Mouse (Mus musculus): ENCODE results near the gene Nfkbil1.

Gene Nfkbil1

DNA sequence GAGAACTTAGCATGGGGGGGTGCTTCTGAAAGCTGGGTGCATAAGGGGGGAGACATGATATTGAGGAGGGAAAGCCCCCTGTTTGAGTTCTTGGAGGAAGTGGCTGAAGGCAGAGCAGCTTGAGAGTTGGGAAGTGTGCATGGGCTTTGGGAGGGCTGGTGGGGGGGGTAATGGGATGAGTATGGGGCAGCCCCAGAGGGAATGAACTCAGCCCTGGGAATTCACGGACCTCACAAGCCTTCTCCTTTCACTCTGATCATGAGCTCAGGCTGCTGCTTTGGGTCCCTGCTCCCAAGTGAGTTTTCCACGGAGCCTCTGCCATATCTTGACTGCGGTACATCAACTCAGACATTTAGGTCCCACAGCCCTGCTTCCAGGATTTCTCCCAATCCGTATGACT is 33.1 kb downstream of the Nfkbil1 start:
- in situ Hi-C loops (cut with MboI): no loop called here

DNA sequence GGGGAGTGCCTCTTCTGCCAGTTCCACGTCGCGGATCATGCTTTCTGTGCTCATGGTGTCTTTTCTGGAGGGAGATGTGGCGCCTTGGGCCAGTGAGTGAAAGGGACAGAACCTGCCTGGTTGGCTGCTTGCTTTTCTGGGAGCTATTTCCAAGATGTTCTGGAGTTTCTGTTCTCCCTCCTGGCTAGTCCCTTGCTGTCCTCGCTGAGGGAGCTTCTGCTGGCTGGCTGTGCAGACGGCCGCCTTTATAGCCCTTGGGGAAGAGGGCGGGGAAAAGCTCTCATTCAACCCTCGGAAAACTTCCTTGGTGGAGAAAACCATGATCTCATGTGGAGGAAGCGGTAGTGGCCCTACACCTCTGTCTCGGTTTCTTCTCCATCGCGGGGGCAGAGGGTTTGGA is 33.8 kb downstream of the Nfkbil1 start, which contains the start of gene Tnf:
Tnf (minus strand) TSS at position 221 of the 400 bp plus-strand sequence.
- in situ Hi-C loops (cut with MboI): no loop called here

DNA sequence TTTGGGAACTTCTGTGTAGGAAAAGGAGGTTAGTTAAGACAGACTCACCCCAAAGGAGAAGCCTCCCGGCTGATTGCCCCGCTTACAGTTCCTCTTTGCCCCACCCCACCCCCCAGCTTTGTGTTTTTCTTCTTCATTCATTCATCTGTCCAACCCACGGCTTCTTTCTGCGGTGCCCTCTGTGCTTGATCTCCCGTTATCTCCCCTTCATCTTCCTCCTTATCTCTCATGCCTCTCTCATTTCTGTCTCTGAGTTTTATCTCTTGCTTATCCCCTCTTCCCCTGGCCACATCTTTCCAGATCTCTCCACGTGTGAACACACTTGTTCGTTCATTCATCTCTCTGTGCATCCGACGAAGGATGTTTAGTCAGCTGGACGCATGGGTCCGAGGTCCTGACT is 34.5 kb downstream of the Nfkbil1 start:
- in situ Hi-C loops (cut with MboI): no loop called here

DNA sequence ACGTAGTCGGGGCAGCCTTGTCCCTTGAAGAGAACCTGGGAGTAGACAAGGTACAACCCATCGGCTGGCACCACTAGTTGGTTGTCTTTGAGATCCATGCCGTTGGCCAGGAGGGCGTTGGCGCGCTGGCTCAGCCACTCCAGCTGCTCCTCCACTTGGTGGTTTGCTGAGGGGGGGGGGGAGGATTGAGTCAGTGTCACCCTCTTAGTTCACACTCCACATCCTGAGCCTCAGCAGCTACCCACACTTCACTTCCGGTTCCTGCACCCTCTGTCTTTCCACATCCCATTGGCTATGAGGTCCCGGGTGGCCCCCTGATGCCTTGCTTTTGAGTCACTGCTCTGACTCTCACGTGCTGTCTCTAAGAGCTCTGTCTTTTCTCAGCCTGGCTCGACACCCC is 35.2 kb downstream of the Nfkbil1 start:
- in situ Hi-C loops (cut with MboI): no loop called here

DNA sequence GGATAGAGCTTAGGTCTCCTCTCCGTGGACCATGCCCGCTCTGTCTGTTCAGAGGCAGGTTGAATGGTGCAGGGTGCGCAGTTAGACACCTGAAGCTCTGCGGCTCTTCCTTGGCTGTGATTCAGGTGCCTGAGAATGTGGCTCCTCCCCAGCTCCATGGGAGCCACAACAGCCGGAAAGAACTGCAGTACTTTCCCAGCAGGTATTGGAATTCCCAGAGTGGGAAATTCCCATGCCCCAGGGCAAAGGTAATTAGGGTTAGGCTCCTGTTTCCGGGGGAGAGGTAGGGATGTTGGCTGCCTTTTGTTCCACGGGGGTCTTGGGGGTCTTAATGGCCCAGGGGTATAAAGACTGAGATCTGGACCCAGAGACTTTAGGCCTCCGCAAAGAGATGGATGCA is 36.6 kb downstream of the Nfkbil1 start:
- in situ Hi-C loops (cut with MboI): no loop called here

DNA sequence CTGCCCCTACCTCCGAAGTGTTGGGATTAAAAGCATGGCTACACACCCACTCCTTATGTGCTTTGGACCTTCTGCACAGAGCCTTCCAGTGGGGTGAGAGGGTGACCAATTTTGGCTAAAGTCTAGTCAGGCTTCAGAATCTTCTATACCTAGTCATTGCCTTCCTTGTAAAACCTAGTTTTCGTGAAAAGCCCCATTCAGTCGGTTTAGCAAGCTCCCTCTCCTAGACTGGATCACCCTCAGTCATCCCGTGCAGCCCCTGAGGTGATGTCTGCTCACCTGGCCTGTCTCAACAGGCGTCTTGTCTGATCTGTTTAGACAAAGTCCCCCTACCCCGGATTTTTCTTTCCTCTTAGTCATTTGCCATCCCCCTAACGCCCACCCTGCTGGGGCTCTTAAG is 37.6 kb downstream of the Nfkbil1 start:
- in situ Hi-C loops (cut with MboI): no loop called here

DNA sequence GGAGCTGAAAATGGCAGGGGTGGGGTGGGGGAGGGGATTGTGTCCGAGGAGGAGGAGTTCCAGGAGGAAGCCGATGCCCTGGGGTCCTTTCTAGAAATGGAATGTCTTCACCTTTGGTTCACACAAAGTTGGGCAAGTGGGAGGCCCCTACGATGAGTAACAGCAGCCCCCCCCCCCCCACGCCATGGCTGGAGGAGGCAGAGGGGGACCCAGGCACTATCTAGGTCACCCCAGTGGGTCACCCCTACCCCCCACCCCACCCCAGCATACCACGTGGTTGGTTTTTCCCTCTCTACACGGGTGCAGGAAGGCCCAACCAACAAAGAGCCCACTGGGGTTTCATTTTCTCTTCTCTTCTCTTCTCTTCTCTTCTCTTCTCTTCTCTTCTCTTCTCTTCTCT is 38.5 kb downstream of the Nfkbil1 start:
- in situ Hi-C loops (cut with MboI): no loop called here

DNA sequence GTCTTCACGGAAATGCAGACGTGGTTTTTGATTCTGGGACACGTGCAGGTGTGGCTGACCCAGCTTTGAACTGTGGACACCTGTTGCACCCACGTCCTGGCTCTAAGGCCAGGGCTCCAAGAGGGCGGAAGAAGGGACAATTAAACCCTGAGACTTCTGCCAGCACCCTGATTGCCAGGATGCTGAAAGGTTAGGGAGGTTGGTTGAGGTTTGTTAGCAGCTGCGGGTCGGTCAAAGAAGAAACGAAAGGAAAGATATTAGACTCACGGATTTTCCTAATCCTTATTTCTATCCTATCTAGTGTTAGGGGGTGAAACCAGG is 39.3 kb downstream of the Nfkbil1 start:
- in situ Hi-C loops (cut with MboI): no loop called here

DNA sequence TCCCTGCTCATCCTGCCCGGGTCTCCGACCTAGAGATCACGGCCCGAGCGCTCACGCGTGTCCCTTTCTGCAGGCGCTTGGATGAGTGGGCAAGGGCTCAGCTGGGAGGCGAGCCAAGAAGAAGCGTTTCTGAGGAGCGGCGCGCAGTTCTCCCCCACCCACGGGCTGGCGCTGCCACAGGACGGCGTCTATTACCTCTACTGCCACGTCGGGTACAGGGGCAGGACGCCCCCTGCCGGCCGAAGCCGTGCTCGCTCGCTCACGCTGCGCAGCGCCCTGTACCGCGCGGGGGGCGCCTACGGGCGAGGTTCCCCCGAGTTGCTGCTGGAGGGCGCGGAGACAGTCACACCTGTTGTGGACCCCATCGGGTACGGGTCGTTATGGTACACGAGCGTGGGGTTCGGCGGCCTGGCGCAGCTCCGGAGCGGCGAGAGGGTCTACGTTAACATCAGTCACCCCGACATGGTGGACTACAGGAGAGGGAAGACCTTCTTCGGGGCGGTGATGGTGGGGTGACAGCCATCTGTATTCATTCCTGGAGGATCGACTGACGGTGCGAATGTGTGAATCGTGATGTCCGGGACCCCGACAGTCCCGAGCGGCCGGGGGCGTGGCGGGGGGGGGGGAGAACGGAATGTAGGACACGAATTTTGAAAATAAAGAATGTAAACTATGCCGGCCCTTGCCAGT is 39.8 kb downstream of the Nfkbil1 start:
- in situ Hi-C loops (cut with MboI): no loop called here

DNA sequence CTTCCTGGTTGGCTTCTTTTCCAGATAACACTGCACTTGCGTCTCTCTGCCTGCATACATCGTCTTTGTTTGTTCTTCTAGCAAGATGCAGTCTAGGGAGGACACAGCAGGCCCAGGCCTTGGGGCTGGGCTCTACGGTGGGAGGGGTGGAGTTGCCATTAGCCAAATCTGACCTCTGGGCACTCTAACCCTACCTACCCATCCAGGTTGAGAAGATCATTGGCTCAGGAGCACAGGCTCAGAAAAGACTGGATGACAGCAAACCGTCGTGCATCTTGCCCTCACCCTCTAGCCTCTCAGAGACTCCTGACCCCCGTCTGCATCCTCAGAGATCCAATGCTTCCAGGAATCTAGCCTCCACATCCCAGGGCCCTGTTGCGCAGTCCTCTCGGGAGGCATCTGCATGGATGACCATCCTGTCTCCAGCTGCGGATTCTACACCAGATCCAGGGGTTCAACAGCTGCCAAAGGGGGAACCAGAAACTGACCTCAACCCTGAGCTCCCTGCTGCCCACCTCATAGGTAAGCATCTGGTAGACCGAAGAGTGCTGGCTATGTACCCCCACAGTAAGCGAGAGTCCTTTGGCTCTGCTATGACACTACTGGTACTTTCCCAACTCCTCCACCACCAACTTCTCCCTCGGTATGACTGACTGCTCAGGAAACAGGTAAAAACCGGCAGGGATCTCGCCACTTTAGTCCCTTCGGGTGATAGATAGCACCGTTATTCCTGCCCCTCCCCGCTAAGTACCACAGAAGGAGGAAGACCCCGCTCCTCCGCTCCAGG is 40.6 kb downstream of the Nfkbil1 start:
- in situ Hi-C loops (cut with MboI): no loop called here

DNA sequence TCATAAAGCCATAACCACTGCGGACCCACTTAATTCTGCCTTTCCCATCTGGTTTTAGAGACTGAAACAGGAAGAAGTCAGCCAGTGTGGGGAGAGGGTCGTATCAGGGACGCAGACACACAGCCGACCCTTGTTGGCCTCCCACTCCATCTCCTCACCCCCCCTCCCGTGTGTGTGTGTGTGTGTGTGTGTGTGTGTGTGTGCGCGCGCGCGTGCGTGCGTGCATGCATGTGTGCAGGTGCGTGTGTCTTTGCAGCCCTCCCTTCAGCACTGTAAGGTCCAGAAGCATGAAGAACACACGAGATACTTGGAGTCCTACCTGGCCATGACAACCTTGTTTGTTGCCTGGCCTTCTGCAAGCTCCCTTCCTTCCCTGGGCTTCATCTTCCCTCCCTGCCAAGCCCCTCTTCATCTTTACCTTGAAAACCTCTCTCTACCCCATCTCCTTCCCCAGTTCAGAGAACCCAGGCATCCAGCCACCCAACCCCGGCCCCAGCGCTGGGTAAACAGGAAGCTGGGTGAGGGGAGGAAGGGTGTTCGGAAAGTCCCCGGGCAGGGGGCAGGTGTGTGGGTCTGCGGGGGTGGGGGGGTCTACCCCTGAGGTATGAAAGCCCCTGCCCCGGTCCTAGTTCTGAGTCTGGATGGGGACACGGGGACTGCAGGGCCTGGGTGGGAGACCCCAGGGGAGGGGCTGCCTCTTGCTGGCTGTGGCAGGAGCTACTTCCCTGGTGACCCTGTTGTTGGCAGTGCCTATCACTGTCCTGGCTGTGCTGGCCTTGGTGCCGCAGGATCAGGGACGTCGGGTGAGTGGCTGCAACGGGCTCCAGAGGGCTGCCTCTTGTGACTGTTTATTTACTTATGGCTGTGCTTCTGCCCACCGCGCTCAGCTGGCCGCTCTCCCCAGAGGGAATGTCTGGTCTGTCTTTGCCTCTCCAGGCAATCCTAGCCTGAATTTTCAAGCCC is 41.4 kb downstream of the Nfkbil1 start, which contains the start of gene Ltb:
Ltb (plus strand) TSS at position 559 of the 963 bp plus-strand sequence.
- in situ Hi-C loops (cut with MboI): no loop called here

DNA sequence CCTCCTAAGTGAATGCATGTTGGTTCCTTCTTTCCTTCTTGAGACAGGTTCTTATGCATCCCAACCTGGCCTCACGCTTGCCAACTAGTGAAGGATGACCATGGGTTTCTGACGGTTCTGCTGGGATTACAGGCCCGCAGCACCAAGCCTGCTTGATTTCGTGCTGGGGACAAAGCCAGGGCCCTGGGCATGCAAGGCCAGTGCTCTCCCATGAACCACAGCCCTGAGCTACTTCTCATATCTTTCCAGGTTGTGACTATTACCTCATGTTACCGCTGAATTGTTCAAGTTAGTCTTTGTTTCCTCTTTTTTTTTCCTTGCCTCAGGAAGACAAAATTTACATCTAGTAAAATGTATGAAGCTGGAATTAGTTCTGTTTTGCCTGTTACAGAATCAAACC is 42.7 kb downstream of the Nfkbil1 start:
- in situ Hi-C loops (cut with MboI): no loop called here

DNA sequence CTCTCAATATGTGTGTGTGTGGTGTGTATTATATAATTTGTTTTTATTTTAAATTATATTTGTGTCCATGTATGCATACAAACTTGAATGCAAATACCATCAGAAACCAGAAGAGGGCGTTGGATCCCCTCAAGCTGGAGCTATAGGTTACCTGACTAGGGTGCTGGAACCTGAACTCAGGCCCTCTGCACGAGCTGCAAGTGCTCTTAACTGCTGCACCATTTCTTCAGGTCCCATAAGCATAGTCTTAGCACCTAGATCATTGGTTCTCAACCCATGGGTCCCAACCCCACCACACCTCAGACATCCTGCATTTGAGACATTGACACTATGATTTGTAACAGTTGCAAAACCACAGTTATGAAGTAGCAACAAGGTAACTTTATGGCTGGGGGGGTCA is 43.9 kb downstream of the Nfkbil1 start:
- in situ Hi-C loops (cut with MboI): no loop called here

DNA sequence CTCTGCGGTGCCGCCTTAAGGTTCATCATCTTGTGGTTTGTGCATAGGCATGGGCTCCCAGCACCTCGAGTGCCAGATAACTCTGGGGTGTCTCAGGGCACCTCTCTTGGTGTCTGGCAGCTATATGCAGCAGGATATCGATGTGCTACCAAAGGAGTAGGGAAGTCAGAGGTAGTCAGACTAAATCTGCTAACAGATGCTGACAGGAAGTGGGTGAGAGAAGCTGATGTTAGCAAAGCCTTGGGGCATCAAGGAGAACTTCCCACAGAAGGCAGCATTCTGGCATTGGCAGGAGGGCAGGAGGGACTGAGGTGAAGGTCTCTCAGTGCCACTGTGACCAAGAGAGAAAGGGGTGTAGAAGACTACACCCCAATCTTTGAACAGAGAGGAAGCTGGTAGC is 45.5 kb downstream of the Nfkbil1 start:
- in situ Hi-C loops (cut with MboI): no loop called here

DNA sequence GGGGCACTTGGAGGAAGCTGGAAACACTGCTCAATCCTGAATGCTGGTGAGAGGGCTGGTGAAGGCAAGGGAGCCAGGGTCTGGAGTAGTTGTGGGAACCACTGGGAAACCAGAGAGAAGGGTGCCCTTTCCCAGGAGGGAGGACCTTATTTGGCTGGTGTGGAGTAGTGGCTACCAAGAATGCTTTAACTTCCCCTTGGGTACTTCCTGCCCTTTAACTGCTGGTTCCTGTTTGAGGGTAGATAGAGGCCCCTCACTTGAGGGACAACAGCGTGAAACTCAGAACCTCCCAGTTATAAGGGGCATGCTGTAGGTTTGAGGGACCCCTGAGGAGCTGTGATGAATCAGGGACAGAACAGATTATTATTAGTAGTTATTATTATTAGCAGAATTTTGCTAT is 46.4 kb downstream of the Nfkbil1 start:
- in situ Hi-C loops (cut with MboI): no loop called here

DNA sequence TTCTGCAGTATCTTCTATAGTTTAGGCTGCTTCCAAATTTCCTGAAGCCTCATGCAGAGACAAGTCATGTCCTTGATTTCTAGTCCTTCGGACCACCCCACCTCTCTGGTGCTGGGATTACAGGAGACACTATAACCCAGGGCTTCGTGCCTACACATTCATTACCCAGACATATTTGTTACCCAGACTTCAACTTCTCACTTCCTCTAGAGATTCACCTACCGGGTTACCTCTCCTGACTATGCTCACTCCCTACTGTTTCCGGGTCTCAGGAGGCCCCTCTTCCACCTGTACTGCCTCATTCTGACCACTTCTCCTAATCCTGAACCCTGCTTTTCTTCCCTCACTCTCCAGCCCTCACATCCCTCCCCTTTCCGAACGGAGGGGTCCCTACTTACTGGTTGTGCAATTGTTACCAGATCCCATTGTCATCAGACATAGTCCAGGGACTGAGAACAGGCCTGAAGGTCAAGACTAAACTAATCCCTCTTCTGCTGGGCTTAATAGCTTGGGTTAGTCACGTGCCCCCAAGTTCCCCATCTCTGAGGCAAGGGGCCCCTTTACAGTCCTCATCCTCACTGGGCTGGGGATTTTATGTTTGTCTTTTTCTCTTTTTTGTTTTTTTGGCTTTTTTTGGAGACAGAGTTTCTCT is 47.5 kb downstream of the Nfkbil1 start, which contains the start of gene Lst1:
Lst1 (minus strand) TSS at position 481 of the 652 bp plus-strand sequence.
- in situ Hi-C loops (cut with MboI): no loop called here

DNA sequence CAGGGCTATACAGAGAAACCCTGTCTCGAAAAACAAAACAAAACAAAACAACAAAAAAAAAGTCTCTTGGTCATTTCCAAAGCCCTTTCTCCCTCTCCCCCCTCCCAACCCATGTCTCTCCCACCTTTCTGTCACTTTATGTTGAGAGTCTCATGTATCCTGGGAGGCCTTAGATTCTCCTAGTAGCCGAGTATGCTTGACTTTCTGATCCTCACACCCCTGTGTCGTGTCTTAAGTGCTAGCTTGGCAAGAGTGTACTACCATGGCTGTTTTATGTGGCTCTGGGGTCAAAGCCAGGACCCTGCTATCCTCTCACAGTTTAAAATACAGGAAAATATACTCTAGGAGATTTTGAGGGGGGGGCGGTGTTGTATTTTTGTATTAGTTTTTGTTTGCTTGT is 48.2 kb downstream of the Nfkbil1 start:
- in situ Hi-C loops (cut with MboI): no loop called here

DNA sequence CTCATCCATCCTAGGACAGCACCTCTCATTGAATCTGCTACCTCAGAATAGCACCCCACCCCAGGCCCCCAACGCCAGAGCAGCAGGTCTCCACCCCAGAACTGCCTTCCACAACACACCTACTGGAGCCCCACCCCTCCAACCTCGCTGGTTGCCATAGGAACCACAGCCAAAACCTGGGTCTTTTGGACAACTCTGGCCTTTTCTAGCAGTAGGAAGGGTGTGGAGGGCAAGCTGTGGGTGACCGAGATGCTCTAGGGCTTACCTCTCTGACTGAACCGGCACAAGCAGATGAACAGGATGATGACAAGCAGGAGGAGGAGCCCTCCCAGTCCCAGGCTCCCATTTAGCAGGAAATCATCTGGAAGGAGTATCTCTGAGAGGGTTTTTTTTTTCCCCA is 48.9 kb downstream of the Nfkbil1 start:
- in situ Hi-C loops (cut with MboI): no loop called here

DNA sequence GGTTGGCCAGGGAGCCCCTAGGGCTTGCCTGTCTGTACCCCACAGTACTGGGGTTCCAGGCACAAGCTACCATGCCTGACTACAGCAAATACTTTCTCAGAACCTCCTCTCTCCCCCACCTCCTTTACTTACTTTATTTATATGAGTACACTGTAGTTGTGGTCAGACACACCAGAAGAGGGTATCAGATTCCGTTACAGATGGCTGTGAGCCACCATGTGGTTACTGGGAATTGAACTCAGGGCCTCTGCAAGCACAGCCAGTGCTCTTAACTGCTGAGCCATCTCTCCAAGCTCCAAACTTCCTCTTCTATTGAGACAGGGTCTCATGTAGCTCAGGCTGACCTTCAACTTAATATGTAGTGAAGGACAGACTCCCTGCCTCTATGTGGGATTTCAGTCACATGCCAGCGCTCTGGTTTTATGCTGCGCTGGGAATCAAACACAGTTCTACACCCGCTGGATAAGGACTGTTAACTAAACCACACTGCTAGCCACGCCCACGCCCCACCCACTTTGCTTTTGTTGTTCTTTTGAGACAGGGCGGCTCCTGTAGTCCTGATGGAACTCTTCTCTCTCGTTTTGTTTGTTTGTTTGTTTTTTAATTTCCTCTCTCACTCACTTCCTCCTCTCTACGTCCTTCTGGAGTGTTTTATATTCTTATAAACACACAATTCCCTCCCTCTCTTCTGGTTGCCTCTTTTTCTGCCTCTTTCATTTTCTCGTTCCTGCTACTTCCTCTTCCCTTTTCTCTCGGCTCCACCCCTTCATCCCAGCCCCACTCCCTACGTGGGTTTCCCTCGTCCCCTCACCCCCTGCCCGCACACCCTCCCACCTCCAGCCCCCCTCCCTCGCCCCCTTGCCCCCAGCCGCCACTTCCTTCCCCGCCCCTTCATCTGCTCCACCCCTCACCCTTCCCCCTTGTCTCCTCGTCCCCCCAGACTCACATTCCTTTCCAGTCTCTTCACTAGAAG is 49.7 kb downstream of the Nfkbil1 start:
- in situ Hi-C loops (cut with MboI): no loop called here

DNA sequence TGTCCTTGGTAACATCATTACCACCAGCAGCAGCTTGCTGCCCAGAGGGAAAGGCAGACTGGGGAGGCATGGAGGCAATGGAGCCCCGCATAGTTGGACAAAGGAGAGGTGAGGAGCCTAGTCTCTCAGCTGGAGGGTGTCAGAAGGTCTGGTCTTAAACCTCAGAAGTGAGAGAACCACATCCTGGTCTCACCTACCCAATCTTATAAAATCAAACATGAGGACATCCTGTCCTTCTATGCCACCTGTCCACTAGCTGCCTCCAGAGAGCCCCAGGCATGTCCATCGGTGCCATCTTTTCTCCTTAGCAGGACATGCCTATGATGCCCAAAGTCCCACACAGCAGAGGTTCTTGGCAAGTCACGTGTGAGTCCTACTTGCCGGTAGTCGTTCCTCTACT is 55.5 kb downstream of the Nfkbil1 start:
- in situ Hi-C loops (cut with MboI): no loop called here

DNA sequence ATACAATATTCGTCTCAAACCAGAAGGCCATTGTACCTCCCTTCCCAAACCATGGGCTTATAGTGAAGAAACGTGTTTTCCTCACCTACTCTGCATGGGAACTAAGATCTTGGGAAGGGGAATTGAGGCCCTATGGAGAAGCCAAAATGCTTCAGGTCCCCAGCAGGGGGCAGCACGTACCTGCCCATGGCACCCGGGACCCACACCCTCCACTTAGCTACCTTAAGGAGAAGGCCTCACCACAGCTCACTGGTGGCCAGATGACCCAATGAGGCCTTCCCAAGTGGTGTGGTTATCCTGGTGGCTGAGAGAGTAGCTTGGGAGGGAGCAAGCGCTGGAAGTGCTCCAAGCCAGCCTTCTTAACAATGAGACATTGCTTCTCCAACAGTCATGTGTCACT is 57.1 kb downstream of the Nfkbil1 start:
- in situ Hi-C loops (cut with MboI): no loop called here
